Mouse (Mus musculus): ENCODE measurements around the gene Jsrp1. TPM values are rescaled to one million over a fixed set of nuclear protein-coding genes. Genes with fewer than 3 reads are reported as not detected.

Jsrp1 gene
- polyA plus RNA-seq (2012; rRNA removed) = 4.7 and 5.0 TPM in 2 replicates

DNA sequence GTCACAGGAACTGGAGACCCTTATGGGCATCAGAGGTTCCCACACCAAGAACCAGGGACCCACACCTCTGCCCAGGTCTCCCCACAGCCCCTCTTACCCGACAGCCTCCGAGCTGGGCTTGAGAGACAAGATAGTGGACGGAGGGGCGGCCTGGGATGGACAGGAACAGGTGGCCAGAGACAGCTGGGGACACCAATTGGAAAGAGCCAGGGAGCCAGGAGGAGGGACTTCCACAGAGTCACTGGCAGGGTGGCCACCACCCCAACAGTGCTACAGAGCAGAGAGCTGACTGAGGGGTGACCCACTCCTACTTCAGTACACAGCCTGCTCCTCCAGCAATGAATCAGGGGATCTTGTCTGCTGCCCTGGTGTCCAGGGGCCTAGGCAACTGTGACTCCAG lies at the start of gene Jsrp1:
Gene Jsrp1, minus strand, starts transcription at position 133 of the 400 bp plus-strand sequence.
- H3K4me1 ChIP-seq (ENCODE audit: control insufficient read depth, insufficient read depth, low read length) = no peaks in the 10 kb centered on the region
- no peak within 1 kb of the TSS for H3K27ac ChIP-seq (ENCODE audit: insufficient read depth, low read length)
- H3K4me3 ChIP-seq (ENCODE audit: insufficient read depth, low read length) = no peak within 1 kb of the TSS
- TF ChIP-seq CTCF (IDR thresholded peaks at IDR 0.05; ENCODE audit: extremely low read depth, insufficient read depth, low read length) (no peak), POLR2A (IDR thresholded peaks at IDR 0.05; ENCODE audit: extremely low read depth, insufficient read depth, low read length) (no peak)

DNA sequence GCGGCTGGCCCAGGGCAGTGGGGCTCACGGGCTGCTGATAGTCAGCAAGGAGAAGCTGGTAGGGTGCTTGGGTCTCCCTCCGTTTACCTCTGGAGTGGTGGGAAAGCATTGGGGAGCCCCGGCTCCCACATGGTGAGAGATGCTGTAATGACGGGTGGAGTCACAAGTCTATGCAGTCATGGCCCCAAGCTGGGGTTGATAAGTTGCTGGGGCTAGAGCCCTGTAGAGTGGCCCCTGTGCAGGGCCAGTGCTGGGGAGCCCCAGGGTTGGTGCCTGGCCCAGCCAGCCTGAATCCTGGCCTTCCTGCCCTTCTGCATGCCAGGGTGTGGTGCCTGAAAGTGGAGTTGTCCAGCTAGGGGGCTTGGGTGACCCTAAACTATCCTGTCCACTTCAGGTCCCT lies 49.0 kb upstream of the Jsrp1 start:
- Histone ChIP-seq H3K4me3 (ENCODE audit: insufficient read depth, low read length) (no peak overlapping the region), H3K27ac (ENCODE audit: insufficient read depth, low read length) (no peak overlapping the region), H3K4me1 (ENCODE audit: control insufficient read depth, insufficient read depth, low read length) (no peaks in the 10 kb centered on the region)
- no peak for TF ChIP-seq POLR2A (IDR thresholded peaks at IDR 0.05; ENCODE audit: extremely low read depth, insufficient read depth, low read length)
- TF ChIP-seq CTCF (IDR thresholded peaks at IDR 0.05; ENCODE audit: extremely low read depth, insufficient read depth, low read length) = no peak

DNA sequence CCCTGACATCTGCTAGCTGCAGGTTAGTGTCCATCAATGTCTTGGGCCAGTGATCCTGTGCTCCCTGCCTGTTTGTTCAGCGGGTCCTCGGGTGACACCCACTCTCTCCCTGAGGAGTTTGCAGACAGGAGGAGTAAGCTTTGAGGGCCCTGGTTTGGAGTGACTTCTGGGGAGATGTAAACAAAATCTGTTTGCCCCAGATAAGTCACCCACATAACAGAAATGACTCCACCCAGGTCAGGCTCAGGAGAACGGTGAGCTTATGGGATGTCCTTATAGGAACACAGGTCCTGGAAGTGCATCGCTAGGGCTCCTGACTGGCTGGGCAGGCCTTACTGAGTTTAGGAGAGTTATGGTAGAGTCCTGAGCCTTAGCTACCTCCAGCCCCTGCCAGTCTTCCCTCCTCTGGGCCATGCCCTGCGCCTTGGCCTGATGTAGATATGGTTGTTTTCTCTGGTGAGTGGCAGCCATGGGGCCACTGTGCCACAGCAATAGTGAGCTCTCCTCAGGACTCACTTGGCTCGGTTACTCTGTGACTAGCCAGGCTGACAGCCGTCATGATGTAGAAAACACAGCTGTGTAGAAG lies 45.1 kb upstream of the Jsrp1 start:
- TF ChIP-seq CTCF (IDR thresholded peaks at IDR 0.05; ENCODE audit: extremely low read depth, insufficient read depth, low read length) (no peak), POLR2A (IDR thresholded peaks at IDR 0.05; ENCODE audit: extremely low read depth, insufficient read depth, low read length) (no peak)
- no peak overlapping the region for H3K4me3 ChIP-seq (ENCODE audit: insufficient read depth, low read length)
- H3K4me1 ChIP-seq (ENCODE audit: control insufficient read depth, insufficient read depth, low read length) = peaks cover 4% of the 10 kb centered on the region; the same call in 1 of the 2 replicates
- H3K27ac ChIP-seq (ENCODE audit: insufficient read depth, low read length) = peak overlapping the region; percentile 48; the same call in 1 of the 2 replicates

DNA sequence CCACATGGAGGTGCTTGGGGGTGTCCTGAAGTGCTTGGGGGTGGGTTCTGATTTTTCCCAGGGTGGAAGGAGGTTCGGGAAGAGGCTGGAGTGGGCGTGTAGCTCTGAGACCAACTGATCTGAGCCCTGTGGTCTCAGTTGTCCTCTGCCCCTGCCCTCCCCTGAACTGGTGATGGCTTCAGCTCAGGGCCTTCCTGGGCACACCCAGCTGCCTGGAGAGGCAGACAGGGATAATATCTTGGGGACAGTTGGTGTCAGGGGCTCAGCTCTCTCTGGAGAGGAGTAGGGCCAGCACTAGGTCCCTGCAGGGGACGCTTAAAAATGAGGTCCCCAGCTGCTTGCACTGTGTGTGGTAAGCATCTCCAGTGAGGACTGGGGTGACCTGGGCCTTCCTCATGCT lies 44.5 kb upstream of the Jsrp1 start:
- no peak overlapping the region for H3K4me3 ChIP-seq (ENCODE audit: insufficient read depth, low read length)
- peaks cover 4% of the 10 kb centered on the region; the same call in 1 of the 2 replicates for H3K4me1 ChIP-seq (ENCODE audit: control insufficient read depth, insufficient read depth, low read length)
- TF ChIP-seq POLR2A (IDR thresholded peaks at IDR 0.05; ENCODE audit: extremely low read depth, insufficient read depth, low read length) (no peak), CTCF (IDR thresholded peaks at IDR 0.05; ENCODE audit: extremely low read depth, insufficient read depth, low read length) (no peak)
- H3K27ac ChIP-seq (ENCODE audit: insufficient read depth, low read length) = peak overlapping the region; percentile 48; the same call in 1 of the 2 replicates

DNA sequence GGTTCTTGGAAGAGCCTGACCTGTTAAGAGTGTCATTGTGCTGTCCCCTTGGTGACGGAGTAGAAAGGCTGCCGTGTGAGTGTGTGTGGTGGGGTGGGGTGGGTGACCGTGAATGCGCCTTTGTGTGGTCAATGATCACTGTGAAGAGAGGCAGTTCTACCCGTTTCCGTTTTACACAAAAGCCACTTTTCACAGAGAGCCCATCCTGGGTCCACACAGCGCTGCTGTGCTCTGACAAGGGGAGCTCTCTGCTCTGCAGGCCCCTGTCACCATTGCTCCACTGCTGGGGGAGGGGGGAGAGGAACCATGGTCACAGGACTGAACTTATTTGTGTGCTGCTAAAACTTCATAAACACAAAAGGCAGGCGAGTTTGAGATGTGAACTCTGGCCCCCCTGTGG lies 44.1 kb upstream of the Jsrp1 start:
- peak overlapping the region; percentile 48; the same call in 1 of the 2 replicates for H3K27ac ChIP-seq (ENCODE audit: insufficient read depth, low read length)
- H3K4me3 ChIP-seq (ENCODE audit: insufficient read depth, low read length) = no peak overlapping the region
- H3K4me1 ChIP-seq (ENCODE audit: control insufficient read depth, insufficient read depth, low read length) = peaks cover 4% of the 10 kb centered on the region; the same call in 1 of the 2 replicates
- TF ChIP-seq POLR2A (IDR thresholded peaks at IDR 0.05; ENCODE audit: extremely low read depth, insufficient read depth, low read length) (no peak), CTCF (IDR thresholded peaks at IDR 0.05; ENCODE audit: extremely low read depth, insufficient read depth, low read length) (no peak)

DNA sequence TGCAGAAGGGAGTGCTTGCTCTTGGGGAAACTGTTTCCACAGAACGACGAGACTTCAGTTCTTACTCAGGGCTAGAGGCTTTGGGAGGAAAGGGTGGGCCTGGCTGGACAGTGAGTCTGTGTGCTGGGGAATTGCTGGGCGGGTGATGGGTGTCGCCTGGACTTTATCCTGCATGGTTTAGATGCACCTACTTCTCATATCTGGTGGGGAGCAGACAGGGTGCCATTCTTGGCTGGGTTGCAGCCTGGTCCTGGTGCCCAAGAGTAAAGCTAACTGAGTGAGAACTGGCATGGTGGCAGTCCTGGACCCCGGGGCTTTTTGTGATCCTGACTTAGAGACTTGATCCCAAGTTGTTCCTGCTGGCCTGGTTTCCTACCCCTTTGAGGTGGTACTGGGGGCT lies 43.6 kb upstream of the Jsrp1 start:
- TF ChIP-seq CTCF (IDR thresholded peaks at IDR 0.05; ENCODE audit: extremely low read depth, insufficient read depth, low read length) = no peak
- TF ChIP-seq POLR2A (IDR thresholded peaks at IDR 0.05; ENCODE audit: extremely low read depth, insufficient read depth, low read length) = no peak
- Histone ChIP-seq H3K4me1 (ENCODE audit: control insufficient read depth, insufficient read depth, low read length) (peaks cover 4% of the 10 kb centered on the region; the same call in 1 of the 2 replicates), H3K4me3 (ENCODE audit: insufficient read depth, low read length) (no peak overlapping the region), H3K27ac (ENCODE audit: insufficient read depth, low read length) (peak overlapping the region; percentile 39; the same call in 1 of the 2 replicates)

DNA sequence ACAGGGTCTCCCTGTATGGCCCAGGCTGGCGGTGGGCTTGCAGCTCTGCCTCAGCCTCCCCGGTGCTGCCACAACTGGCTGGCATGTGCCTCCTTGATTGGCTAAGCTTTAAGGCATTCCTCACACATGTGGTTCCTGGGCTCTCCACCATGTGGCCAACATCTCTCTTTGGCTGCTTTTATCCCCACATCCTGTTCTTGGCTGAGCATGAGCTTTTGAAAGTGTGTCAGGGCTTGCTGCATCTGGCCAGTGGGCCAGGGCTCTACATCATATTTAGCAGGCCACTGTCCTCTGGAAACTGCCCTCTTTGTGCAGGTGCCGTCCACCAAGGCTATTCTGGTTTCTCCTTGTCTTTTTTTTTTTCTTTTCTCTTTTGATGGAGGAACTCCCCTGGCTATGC lies 43.0 kb upstream of the Jsrp1 start:
- Histone ChIP-seq H3K4me3 (ENCODE audit: insufficient read depth, low read length) (peak overlapping the region; percentile 93; the same call in 1 of the 2 replicates), H3K27ac (ENCODE audit: insufficient read depth, low read length) (no peak overlapping the region), H3K4me1 (ENCODE audit: control insufficient read depth, insufficient read depth, low read length) (peaks cover 4% of the 10 kb centered on the region; the same call in 1 of the 2 replicates)
- TF ChIP-seq POLR2A (IDR thresholded peaks at IDR 0.05; ENCODE audit: extremely low read depth, insufficient read depth, low read length) = no peak
- TF ChIP-seq CTCF (IDR thresholded peaks at IDR 0.05; ENCODE audit: extremely low read depth, insufficient read depth, low read length) = 0 out of 2 replicates have a peak, but pooled peaks have one; percentile 0

DNA sequence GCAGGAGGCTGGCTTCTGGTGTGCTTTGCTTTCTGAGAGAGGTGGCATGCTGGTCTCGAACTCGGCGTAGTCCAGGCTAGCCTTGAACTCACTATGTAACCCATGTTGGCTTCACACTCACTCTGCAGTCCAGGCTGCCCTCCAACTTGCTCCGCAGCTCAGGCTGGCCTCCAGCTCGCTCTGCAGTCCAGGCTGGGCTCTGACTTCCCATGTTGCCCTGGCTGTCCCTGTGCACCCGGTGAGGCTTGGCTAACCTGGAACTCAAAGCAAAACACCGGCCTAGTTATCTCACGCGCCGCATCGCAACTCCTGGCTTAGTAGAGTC lies 42.4 kb upstream of the Jsrp1 start:
- TF ChIP-seq POLR2A (IDR thresholded peaks at IDR 0.05; ENCODE audit: extremely low read depth, insufficient read depth, low read length) = no peak
- TF ChIP-seq CTCF (IDR thresholded peaks at IDR 0.05; ENCODE audit: extremely low read depth, insufficient read depth, low read length) = no peak
- H3K4me1 ChIP-seq (ENCODE audit: control insufficient read depth, insufficient read depth, low read length) = peaks cover 4% of the 10 kb centered on the region; the same call in 1 of the 2 replicates
- H3K27ac ChIP-seq (ENCODE audit: insufficient read depth, low read length) = no peak overlapping the region
- H3K4me3 ChIP-seq (ENCODE audit: insufficient read depth, low read length) = peak overlapping the region; percentile 93

DNA sequence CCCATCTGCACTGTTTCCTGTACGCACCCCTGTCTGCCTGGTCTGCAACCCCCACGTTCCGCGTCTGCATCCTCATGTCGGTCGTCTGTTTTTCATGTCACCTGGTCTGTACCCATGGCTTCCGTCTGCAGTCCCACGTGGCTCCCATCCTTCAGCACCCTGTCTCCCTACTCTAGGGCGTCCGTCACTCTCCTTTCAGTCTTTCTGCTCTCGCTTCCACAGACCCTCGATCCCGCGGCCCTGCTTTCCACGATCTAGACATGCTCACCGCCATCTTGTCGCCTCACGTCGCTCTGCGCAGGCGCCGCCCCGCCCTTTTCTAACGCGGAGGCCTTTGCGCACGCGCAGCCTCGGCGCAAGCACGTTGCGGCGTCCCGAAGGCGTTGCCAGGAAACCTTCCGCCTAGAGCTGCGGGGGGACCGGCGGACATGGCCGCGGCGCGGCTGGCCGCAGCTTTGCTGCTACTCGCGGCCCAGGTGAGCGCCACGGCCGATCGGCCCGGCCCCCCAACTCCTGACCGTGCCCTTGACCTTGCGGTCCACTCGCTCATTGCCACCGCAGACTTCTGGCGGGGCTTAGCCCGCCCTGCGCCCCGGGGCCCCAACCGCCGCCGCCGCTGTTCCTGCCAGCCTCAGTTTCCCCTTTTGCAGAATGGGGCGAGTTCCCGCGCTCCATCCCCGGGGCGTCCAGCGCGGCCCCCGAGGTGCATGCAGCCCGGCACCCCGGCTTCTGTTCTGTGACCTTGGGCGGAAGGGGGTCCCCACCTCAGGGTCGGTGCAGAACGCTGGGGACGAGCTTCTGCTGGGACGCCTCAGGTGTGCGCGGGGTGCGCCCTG lies 41.8 kb upstream of the Jsrp1 start, which contains the start of the genes Lsm7 and Sppl2b:
Gene Lsm7, minus strand, starts transcription at position 297 of the 836 bp plus-strand sequence.
Gene Sppl2b, plus strand, starts transcription at position 363 of the 836 bp plus-strand sequence.
- peak; percentile 85 for TF ChIP-seq POLR2A (IDR thresholded peaks at IDR 0.05; ENCODE audit: extremely low read depth, insufficient read depth, low read length)
- no peak for TF ChIP-seq CTCF (IDR thresholded peaks at IDR 0.05; ENCODE audit: extremely low read depth, insufficient read depth, low read length)
- peak within 1 kb of the TSS; percentile 73; the same call in 1 of the 2 replicates for H3K27ac ChIP-seq (ENCODE audit: insufficient read depth, low read length)
- H3K4me3 ChIP-seq (ENCODE audit: insufficient read depth, low read length) = peak within 1 kb of the TSS; percentile 93
- H3K4me1 ChIP-seq (ENCODE audit: control insufficient read depth, insufficient read depth, low read length) = peaks cover 4% of the 10 kb centered on the region; the same call in 1 of the 2 replicates
